Mouse (Mus musculus): ENCODE measurements around the gene Gm6525.
A peak's percentile ranks its signal among the peaks of the same experiment; 100 is the strongest.

Gene Gm6525

GRCm38 (mm10) chr3:84172406-84172805 is 1.5 kb upstream of the Gm6525 start:
- DNase-seq, result no peak

GRCm38 (mm10) chr3:84175337-84176315 is 1.7 kb downstream of the Gm6525 start:
- peak; percentile 74 for DNase-seq

GRCm38 (mm10) chr3:84177834-84178233 is 3.9 kb downstream of the Gm6525 start:
- DNase-seq, result no peak

GRCm38 (mm10) chr3:84180304-84180703 is 6.4 kb downstream of the Gm6525 start:
- no peak for DNase-seq

- DNase-seq, result no peak
These were observed 7.2 kb downstream of the Gm6525 start for GRCm38 (mm10) chr3:84181102-84181501.

GRCm38 (mm10) chr3:84181717-84182116 is 7.8 kb downstream of the Gm6525 start:
- no peak for DNase-seq

- no peak for DNase-seq
These were observed 15.8 kb downstream of the Gm6525 start for GRCm38 (mm10) chr3:84189629-84190173.

- peak; percentile 9 for DNase-seq
These were observed 16.7 kb downstream of the Gm6525 start for GRCm38 (mm10) chr3:84190513-84191061.

GRCm38 (mm10) chr3:84191141-84191881 is 17.4 kb downstream of the Gm6525 start:
- no peak for DNase-seq

- no peak for DNase-seq
These were observed 20.0 kb downstream of the Gm6525 start for GRCm38 (mm10) chr3:84193881-84194280.

GRCm38 (mm10) chr3:84198229-84198628 is 24.3 kb downstream of the Gm6525 start:
- no peak for DNase-seq

- DNase-seq, result no peak
These were observed 25.6 kb downstream of the Gm6525 start for GRCm38 (mm10) chr3:84199516-84199915.

- DNase-seq, result no peak
These were observed 26.9 kb downstream of the Gm6525 start for GRCm38 (mm10) chr3:84200559-84201420.

GRCm38 (mm10) chr3:84204640-84205039 is 30.7 kb downstream of the Gm6525 start:
- DNase-seq, result no peak

- no peak for DNase-seq
These were observed 31.7 kb downstream of the Gm6525 start for GRCm38 (mm10) chr3:84205650-84206049.

- DNase-seq, result no peak
These were observed 32.2 kb downstream of the Gm6525 start for GRCm38 (mm10) chr3:84206106-84206505.

- no peak for DNase-seq
These were observed 33.5 kb downstream of the Gm6525 start for GRCm38 (mm10) chr3:84207366-84207765.

GRCm38 (mm10) chr3:84208475-84208874 is 34.6 kb downstream of the Gm6525 start:
- no peak for DNase-seq

GRCm38 (mm10) chr3:84208917-84209513 is 35.1 kb downstream of the Gm6525 start:
- no peak for DNase-seq

- no peak for DNase-seq
These were observed 37.5 kb downstream of the Gm6525 start for GRCm38 (mm10) chr3:84211340-84211875.

- no peak for DNase-seq
These were observed 40.6 kb downstream of the Gm6525 start for GRCm38 (mm10) chr3:84214501-84214900.

Data from thymus, postnatal 25 days (tissue).